Mouse (Mus musculus) myocyte (in vitro differentiated cells): ENCODE data around the gene Tanc2. TPM values are rescaled to one million over a fixed set of nuclear protein-coding genes. Genes with fewer than 3 reads are reported as not detected.
A peak's percentile ranks its signal among the peaks of the same experiment; 100 is the strongest.

Experiments used
- H3K27me3 ChIP-seq: one replicate; pipeline ENCODE4 v1.6.1; 2011; ENCODE audit not compliant: control insufficient read depth, insufficient read depth, insufficient read length
- H3K36me3 ChIP-seq: one replicate; pipeline ENCODE4 v1.6.1; 2011; ENCODE audit not compliant: control insufficient read depth, insufficient read depth
- H3K4me2 ChIP-seq: one replicate; pipeline ENCODE4 v1.6.1; 2011; ENCODE audit warnings: low read depth, control low read depth
- H3K4me3 ChIP-seq: one replicate; pipeline ENCODE4 v1.5.1; 2011; ENCODE audit warnings: mild to moderate bottlenecking, control low read depth, moderate library complexity
- H3K79me2 ChIP-seq: one replicate; pipeline ENCODE4 v1.6.1; 2011; ENCODE audit not compliant: control insufficient read depth, insufficient read depth
- H3ac ChIP-seq: one replicate; pipeline ENCODE4 v1.6.1; 2011; ENCODE audit not compliant: control insufficient read depth, insufficient read length
- CEBPB ChIP-seq: IDR thresholded peaks from 2 replicates; pipeline ENCODE4 v1.6.1; 2011; ENCODE audit warnings: mild to moderate bottlenecking, moderate library complexity; ENCODE audit not compliant: poor library complexity, insufficient read depth, severe bottlenecking
- E2F4 ChIP-seq: IDR thresholded peaks from one replicate; pipeline ENCODE4 v1.6.1; 2011; ENCODE audit warnings: mild to moderate bottlenecking, control low read depth, moderate library complexity; ENCODE audit not compliant: insufficient read depth
- MAX ChIP-seq: IDR thresholded peaks from one replicate; pipeline ENCODE4 v1.6.1; 2011; ENCODE audit warnings: low read depth, mild to moderate bottlenecking, control low read depth
- MYOD1 ChIP-seq, 3 experiments: IDR thresholded peaks; one replicate each; pipeline ENCODE4 v1.6.1; 2011; ENCODE audit warnings: control low read depth in 2 of 3, low read depth in 2 of 3, mild to moderate bottlenecking in 2 of 3, moderate library complexity in 1 of 3; ENCODE audit not compliant: insufficient read length in 2 of 3, control insufficient read depth in 1 of 3
- MYOG ChIP-seq, 3 experiments: IDR thresholded peaks; one replicate each; pipeline ENCODE4 v1.6.1; 2011; ENCODE audit warnings: control low read depth in 2 of 3, low read depth in 2 of 3, mild to moderate bottlenecking in 2 of 3; ENCODE audit not compliant: insufficient read length in 2 of 3, control insufficient read depth in 1 of 3, insufficient read depth in 1 of 3
- POLR2A ChIP-seq: IDR thresholded peaks from one replicate; pipeline ENCODE4 v1.6.1; 2011; ENCODE audit warnings: low read depth, mild to moderate bottlenecking, control low read depth, moderate library complexity; ENCODE audit not compliant: insufficient read length
- POLR2AphosphoS2 ChIP-seq: IDR thresholded peaks from one replicate; pipeline ENCODE4 v1.6.1; 2011; ENCODE audit warnings: low read depth, control low read depth; ENCODE audit not compliant: insufficient read length
- REST ChIP-seq: IDR thresholded peaks from one replicate; pipeline ENCODE4 v1.6.1; 2011; ENCODE audit warnings: mild to moderate bottlenecking, control low read depth, moderate library complexity; ENCODE audit not compliant: insufficient read depth, insufficient read length
- SRF ChIP-seq: IDR thresholded peaks from one replicate; pipeline ENCODE4 v1.6.1; 2011; ENCODE audit warnings: low read depth; ENCODE audit not compliant: control insufficient read depth, insufficient read length
- TCF12 ChIP-seq: IDR thresholded peaks from one replicate; pipeline ENCODE4 v1.6.1; 2011; ENCODE audit warnings: mild to moderate bottlenecking, control low read depth; ENCODE audit not compliant: poor library complexity, insufficient read depth, severe bottlenecking
- TCF3 ChIP-seq: IDR thresholded peaks from one replicate; pipeline ENCODE4 v1.6.1; 2011; ENCODE audit warnings: low read depth, control low read depth; ENCODE audit not compliant: insufficient read length
- USF1 ChIP-seq: IDR thresholded peaks from one replicate; pipeline ENCODE4 v1.6.1; 2011; ENCODE audit warnings: low read depth, mild to moderate bottlenecking, control low read depth, moderate library complexity
- polyA plus RNA-seq: library from polyadenylated mRNA; unstranded; fragments of >200 nt; fragmentation: generic; extraction: Trizol; gene quantifications from one replicate; pipeline ENCODE4 v1.2.1, GENCODE M21; 2012; ENCODE audit warnings: missing spikeins

The Tanc2 gene
- polyA plus RNA-seq, 1 experiment, result 8.0 TPM

- Histone ChIP-seq H3K36me3 (no peaks in the 10 kb centered on the region), H3K27me3 (no peaks in the 10 kb centered on the region), H3ac (no peak overlapping the region), H3K4me3 (no peak overlapping the region), H3K79me2 (no peaks in the 10 kb centered on the region), H3K4me2 (no peak overlapping the region)
- TF ChIP-seq USF1 (no peak), CEBPB (no peak), REST (no peak), SRF (no peak), MYOG (IDR thresholded peaks at IDR 0.05; ENCODE audit: control insufficient read depth in 1 of 3, insufficient read depth in 1 of 3, insufficient read length in 2 of 3, low read depth in 2 of 3) (no peak), POLR2AphosphoS2 (no peak), MAX (no peak), E2F4 (no peak), TCF12 (no peak), MYOD1 (IDR thresholded peaks at IDR 0.05; ENCODE audit: control insufficient read depth in 1 of 3, insufficient read length in 2 of 3, low read depth in 2 of 3) (no peak), POLR2A (no peak), TCF3 (no peak)
Measured at GRCm38 (mm10) chr11:105938771-105939170, 349.0 kb downstream of the Tanc2 start.

GRCm38 (mm10) chr11:105941973-105942372 is 352.2 kb downstream of the Tanc2 start:
- no peaks in the 10 kb centered on the region for H3K27me3 ChIP-seq
- no peak overlapping the region for H3K4me2 ChIP-seq
- TF ChIP-seq TCF12, result no peak
- TF ChIP-seq REST, result no peak
- TF ChIP-seq MYOD1 (IDR thresholded peaks at IDR 0.05; ENCODE audit: control insufficient read depth in 1 of 3, insufficient read length in 2 of 3, low read depth in 2 of 3), result no peak
- TF ChIP-seq TCF3, result no peak
- no peak for TF ChIP-seq MYOG (IDR thresholded peaks at IDR 0.05; ENCODE audit: control insufficient read depth in 1 of 3, insufficient read depth in 1 of 3, insufficient read length in 2 of 3, low read depth in 2 of 3)
- TF ChIP-seq CEBPB, result no peak
- TF ChIP-seq POLR2AphosphoS2, result no peak
- no peak for TF ChIP-seq POLR2A
- TF ChIP-seq E2F4, result no peak
- TF ChIP-seq SRF, result no peak
- TF ChIP-seq USF1, result no peak
- TF ChIP-seq MAX, result no peak
- H3ac ChIP-seq, result no peak overlapping the region
- H3K4me3 ChIP-seq, result no peak overlapping the region
- no peaks in the 10 kb centered on the region for H3K79me2 ChIP-seq
- H3K36me3 ChIP-seq, result no peaks in the 10 kb centered on the region

- peak overlapping the region; percentile 86 for H3K4me2 ChIP-seq
- no peaks in the 10 kb centered on the region for H3K27me3 ChIP-seq
- TF ChIP-seq POLR2AphosphoS2 (no peak), SRF (no peak), MYOD1 (IDR thresholded peaks at IDR 0.05; ENCODE audit: control insufficient read depth in 1 of 3, insufficient read length in 2 of 3, low read depth in 2 of 3) (peak in 1 of 3 experiments; percentile 16)
- peak overlapping the region; percentile 2 for H3ac ChIP-seq
- H3K4me3 ChIP-seq, result peak overlapping the region; percentile 13
- H3K36me3 ChIP-seq, result no peaks in the 10 kb centered on the region
- H3K79me2 ChIP-seq, result no peaks in the 10 kb centered on the region
Measured at GRCm38 (mm10) chr11:105943133-105944102, 353.6 kb downstream of the Tanc2 start.

- Histone ChIP-seq H3K4me3 (peak overlapping the region; percentile 13), H3K4me2 (peak overlapping the region; percentile 86), H3K79me2 (no peaks in the 10 kb centered on the region), H3K36me3 (no peaks in the 10 kb centered on the region), H3K27me3 (no peaks in the 10 kb centered on the region), H3ac (peak overlapping the region; percentile 2)
- no peak for TF ChIP-seq CEBPB
- no peak for TF ChIP-seq MYOD1 (IDR thresholded peaks at IDR 0.05; ENCODE audit: control insufficient read depth in 1 of 3, insufficient read length in 2 of 3, low read depth in 2 of 3)
- no peak for TF ChIP-seq TCF3
- no peak for TF ChIP-seq REST
- no peak for TF ChIP-seq SRF
- no peak for TF ChIP-seq MYOG (IDR thresholded peaks at IDR 0.05; ENCODE audit: control insufficient read depth in 1 of 3, insufficient read depth in 1 of 3, insufficient read length in 2 of 3, low read depth in 2 of 3)
- no peak for TF ChIP-seq MAX
- no peak for TF ChIP-seq USF1
- TF ChIP-seq TCF12, result no peak
- TF ChIP-seq POLR2A, result no peak
- no peak for TF ChIP-seq POLR2AphosphoS2
- TF ChIP-seq E2F4, result no peak
Measured at GRCm38 (mm10) chr11:105944126-105944621, 354.4 kb downstream of the Tanc2 start.
